Mouse (Mus musculus): ENCODE data around the gene Setd7. TPM values are rescaled to one million over a fixed set of nuclear protein-coding genes. Genes with fewer than 3 reads are reported as not detected.
"Not testable (repeated sequence)": the region's sequence is repeated elsewhere in the genome, so short reads cannot be mapped to it uniquely, and the experiment has no call there.

Setd7 gene
- polyA plus RNA-seq, 1 experiment from 2014 or later: 3.0 TPM

GRCm38 (mm10) chr3:51583574-51584391 lies 23.1 kb upstream of the Setd7 start:
- H3K27me3 ChIP-seq: 0 out of 2 replicates have a peak, but pooled peaks cover 5% of the 10 kb centered on the region
- peak; percentile 55; the same call in 1 of the 2 replicates for ATAC-seq (replicated peaks; ENCODE audit: low FRiP score)
- H3K9ac ChIP-seq: no peak overlapping the region

DNA sequence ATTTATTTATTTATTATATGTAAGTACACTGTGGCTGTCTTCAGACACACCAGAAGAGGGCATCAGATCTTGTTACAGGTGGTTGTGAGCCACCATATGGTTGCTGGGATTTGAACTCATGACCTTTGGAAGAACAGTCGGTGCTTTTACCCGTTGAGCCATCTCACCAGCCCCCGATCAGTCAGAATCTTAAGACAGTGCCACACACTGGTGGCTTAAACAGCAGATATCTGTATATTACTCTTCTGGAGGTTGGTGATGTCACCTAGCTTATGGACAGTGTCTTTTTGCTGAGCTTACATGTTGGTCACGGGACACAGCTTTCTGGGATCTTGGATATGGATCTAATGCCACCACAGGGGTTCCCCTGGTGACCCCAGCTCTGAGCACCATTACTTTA lies 18.6 kb upstream of the Setd7 start:
- H3K4me1 ChIP-seq: peaks cover 11% of the 10 kb centered on the region
- not testable (repeated sequence) for H3K4me3 ChIP-seq (replicated peaks); H3K9ac ChIP-seq; H3K36me3 ChIP-seq; ATAC-seq (replicated peaks; ENCODE audit: low FRiP score); H3K4me2 ChIP-seq; H3K27ac ChIP-seq; H3K9me3 ChIP-seq (replicated peaks); H3K27me3 ChIP-seq
- WGBS: 74% methylated on average over 4 of the region's 4 CpGs

More at GRCm38 (mm10) chr3:51583574-51584391, 23.1 kb upstream of the Setd7 start:
- Histone ChIP-seq H3K4me2 (0 out of 2 replicates have a peak overlapping the region, but pooled peaks have one; percentile 3), H3K9me3 (replicated peaks) (no peaks in the 10 kb centered on the region), H3K4me3 (replicated peaks) (no peak overlapping the region), H3K27ac (no peak overlapping the region), H3K36me3 (no peaks in the 10 kb centered on the region), H3K4me1 (peaks cover 18% of the 10 kb centered on the region; the same call in 1 of the 2 replicates)
- 22% methylated on average over 18 of the region's 18 CpGs for WGBS

- Histone ChIP-seq H3K9ac (no peak overlapping the region), H3K4me3 (replicated peaks) (no peak overlapping the region), H3K9me3 (replicated peaks) (no peaks in the 10 kb centered on the region), H3K4me1 (peaks cover 6% of the 10 kb centered on the region), H3K36me3 (no peaks in the 10 kb centered on the region), H3K4me2 (no peak overlapping the region), H3K27me3 (no peaks in the 10 kb centered on the region), H3K27ac (peak overlapping the region; percentile 79)
- ATAC-seq (replicated peaks; ENCODE audit: low FRiP score): peak; percentile 52
- 65% methylated on average over 12 of the region's 12 CpGs for WGBS
Observed at GRCm38 (mm10) chr3:51577816-51578749, 17.4 kb upstream of the Setd7 start.

DNA sequence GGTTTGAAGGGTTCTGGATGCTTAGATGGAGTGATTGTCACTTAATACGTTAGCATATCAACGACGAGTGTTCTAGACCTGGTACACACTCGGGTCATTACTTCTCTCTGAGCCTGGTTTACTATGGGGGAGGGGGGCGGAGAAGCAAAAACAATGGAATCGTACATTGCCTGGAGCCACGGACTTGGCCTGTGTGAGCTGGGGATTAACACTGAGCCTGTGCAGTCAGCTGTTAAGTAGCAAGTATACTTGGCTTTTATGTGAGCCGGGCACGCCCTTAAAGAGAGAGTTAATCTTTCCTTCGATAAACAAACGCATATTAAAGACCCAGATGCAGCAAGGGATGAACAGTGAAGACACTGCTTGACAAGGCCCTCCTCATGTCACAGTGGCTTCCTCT lies 16.7 kb upstream of the Setd7 start:
- peaks cover 6% of the 10 kb centered on the region for H3K4me1 ChIP-seq
- ATAC-seq (replicated peaks; ENCODE audit: low FRiP score): 0 out of 2 replicates have a peak, but pooled peaks have one; percentile 41
- H3K9me3 ChIP-seq (replicated peaks): no peaks in the 10 kb centered on the region
- no peaks in the 10 kb centered on the region for H3K36me3 ChIP-seq
- 44% methylated on average over 11 of the region's 11 CpGs for WGBS
- H3K27ac ChIP-seq: peak overlapping the region; percentile 79
- H3K27me3 ChIP-seq: no peaks in the 10 kb centered on the region
- H3K4me3 ChIP-seq (replicated peaks): no peak overlapping the region
- no peak overlapping the region for H3K4me2 ChIP-seq
- H3K9ac ChIP-seq: no peak overlapping the region

GRCm38 (mm10) chr3:51573915-51574314 lies 13.2 kb upstream of the Setd7 start:
- Histone ChIP-seq H3K27me3 (no peaks in the 10 kb centered on the region), H3K4me1 (peaks cover 6% of the 10 kb centered on the region), H3K9me3 (replicated peaks) (no peaks in the 10 kb centered on the region), H3K4me2 (no peak overlapping the region), H3K9ac (no peak overlapping the region), H3K4me3 (replicated peaks) (no peak overlapping the region), H3K36me3 (no peaks in the 10 kb centered on the region), H3K27ac (no peak overlapping the region)
- 79% methylated on average over 9 of the region's 9 CpGs for WGBS
- no peak for ATAC-seq (replicated peaks; ENCODE audit: low FRiP score)

DNA sequence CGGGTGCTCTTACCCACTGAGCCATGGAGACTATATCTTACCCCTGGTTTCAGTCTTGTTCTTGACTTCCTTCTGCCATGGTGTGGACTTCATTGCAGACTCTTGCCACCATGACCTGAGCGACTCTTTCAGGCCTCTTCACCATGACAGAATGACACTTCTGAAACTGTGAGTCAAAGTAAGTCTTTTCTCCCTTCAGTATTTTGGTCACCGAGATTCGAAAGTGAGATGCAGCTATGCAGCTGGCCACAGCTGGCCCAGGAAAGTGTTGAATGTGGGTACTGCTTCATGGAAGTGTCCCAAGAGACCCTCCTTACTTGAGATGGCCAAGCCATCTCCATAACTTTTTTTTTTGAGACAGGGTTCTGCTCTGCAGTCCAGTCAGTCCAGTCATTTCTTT lies 9.5 kb upstream of the Setd7 start:
- H3K4me3 ChIP-seq (replicated peaks): no peak overlapping the region

GRCm38 (mm10) chr3:51561993-51562385 lies 1.3 kb upstream of the Setd7 start:
- no peak overlapping the region for H3K27ac ChIP-seq
- H3K4me3 ChIP-seq (replicated peaks): peak overlapping the region; percentile 82
- WGBS: 51% methylated on average over 6 of the region's 6 CpGs
- H3K36me3 ChIP-seq: no peaks in the 10 kb centered on the region
- ATAC-seq (replicated peaks; ENCODE audit: low FRiP score): no peak
- H3K9ac ChIP-seq: no peak overlapping the region
- peak overlapping the region; percentile 95 for H3K4me2 ChIP-seq
- H3K27me3 ChIP-seq: no peaks in the 10 kb centered on the region
- H3K9me3 ChIP-seq (replicated peaks): no peaks in the 10 kb centered on the region
- H3K4me1 ChIP-seq: peaks cover 37% of the 10 kb centered on the region

More for the DNA sequence above, 9.5 kb upstream of the Setd7 start:
- no peak for ATAC-seq (replicated peaks; ENCODE audit: low FRiP score)
- Histone ChIP-seq H3K9ac (no peak overlapping the region), H3K4me1 (peaks cover 7% of the 10 kb centered on the region), H3K4me2 (no peak overlapping the region), H3K27ac (no peak overlapping the region), H3K27me3 (no peaks in the 10 kb centered on the region), H3K9me3 (replicated peaks) (no peaks in the 10 kb centered on the region), H3K36me3 (no peaks in the 10 kb centered on the region)
- WGBS: 94% methylated on average over 4 of the region's 4 CpGs

DNA sequence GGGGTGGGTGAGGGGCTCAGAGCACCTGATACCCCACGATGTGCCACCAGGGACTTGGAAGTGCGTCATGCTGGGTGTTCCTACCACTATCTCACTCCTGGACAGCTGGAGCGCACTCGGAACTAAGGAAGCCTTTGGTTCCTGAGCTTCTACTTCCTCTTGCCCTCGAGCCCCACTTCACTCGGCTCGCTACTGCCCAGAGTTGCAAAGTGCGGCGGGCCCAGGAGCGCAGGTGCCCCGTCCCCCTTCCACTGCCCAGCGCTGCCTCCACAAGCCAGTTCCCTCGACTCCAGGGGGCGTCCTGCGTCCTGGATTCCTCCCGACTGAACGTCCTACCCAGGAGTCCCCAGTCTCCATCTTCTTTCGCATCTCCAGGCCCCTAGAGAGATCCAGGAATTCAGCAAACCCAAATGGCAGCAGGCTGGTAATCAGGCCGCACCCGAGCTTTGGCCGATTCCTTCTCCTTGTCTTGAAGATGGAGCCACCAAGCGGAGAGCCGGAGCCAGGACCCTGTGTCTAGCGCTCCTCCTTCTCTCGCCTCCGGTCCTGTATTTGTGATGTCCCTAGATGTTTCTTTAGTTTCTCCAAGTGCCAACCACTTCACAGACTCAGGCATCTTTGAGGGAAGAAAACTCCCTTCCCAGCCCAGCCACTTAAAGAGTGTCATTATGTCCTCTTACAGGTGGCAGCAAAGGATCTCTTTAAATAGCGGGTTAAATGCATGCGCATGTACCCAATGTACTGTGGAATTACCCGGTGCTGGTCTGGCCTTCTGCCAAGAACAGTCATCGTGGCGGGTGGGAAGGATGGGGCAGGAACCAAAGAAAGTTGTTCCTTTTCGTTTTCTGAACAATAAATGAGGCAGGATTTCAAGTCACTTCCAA lies 672 bp upstream of the Setd7 start:
- Histone ChIP-seq H3K9me3 (replicated peaks) (no peaks in the 10 kb centered on the region), H3K27ac (peak overlapping the region; percentile 95), H3K36me3 (no peaks in the 10 kb centered on the region), H3K27me3 (no peaks in the 10 kb centered on the region), H3K4me2 (peak overlapping the region; percentile 95), H3K9ac (peak overlapping the region; percentile 90), H3K4me1 (peaks cover 32% of the 10 kb centered on the region), H3K4me3 (replicated peaks) (peak overlapping the region; percentile 82)
- ATAC-seq (replicated peaks; ENCODE audit: low FRiP score): peak; percentile 49
- 2% methylated on average over 32 of the region's 32 CpGs for WGBS

- no peaks in the 10 kb centered on the region for H3K9me3 ChIP-seq (replicated peaks)
- peaks cover 30% of the 10 kb centered on the region for H3K4me1 ChIP-seq
- peak; percentile 65 for ATAC-seq (replicated peaks; ENCODE audit: low FRiP score)
- peak overlapping the region; percentile 90 for H3K9ac ChIP-seq
- peak overlapping the region; percentile 82 for H3K4me3 ChIP-seq (replicated peaks)
- WGBS: under 1% methylated on average over 68 of the region's 80 CpGs
- no peaks in the 10 kb centered on the region for H3K36me3 ChIP-seq
- H3K4me2 ChIP-seq: peak overlapping the region; percentile 95
- H3K27ac ChIP-seq: peak overlapping the region; percentile 95
- H3K27me3 ChIP-seq: no peaks in the 10 kb centered on the region
Observed at GRCm38 (mm10) chr3:51559594-51560450, 857 bp downstream of the Setd7 start.

DNA sequence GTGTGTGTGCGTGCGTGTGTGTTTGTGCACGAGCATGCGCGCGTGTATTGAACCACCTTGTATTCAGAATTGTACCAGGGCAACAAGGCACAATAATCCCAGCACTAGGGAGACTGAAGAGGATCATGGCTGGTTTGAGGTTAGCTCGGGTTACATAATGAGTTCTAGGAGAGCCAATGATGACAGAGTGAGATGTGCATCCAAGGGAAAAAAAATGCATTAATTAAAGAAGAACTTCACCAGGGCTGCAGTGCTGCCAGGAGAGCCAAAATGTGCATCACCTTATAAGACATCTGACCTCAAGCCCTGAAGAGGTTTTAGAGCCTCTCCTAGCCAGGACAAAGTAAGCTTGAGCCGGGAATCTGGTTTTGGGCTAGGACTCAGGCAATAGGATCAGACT lies 5.1 kb downstream of the Setd7 start:
- no peak overlapping the region for H3K9ac ChIP-seq
- H3K4me2 ChIP-seq: no peak overlapping the region
- ATAC-seq (replicated peaks; ENCODE audit: low FRiP score): no peak
- H3K36me3 ChIP-seq: no peaks in the 10 kb centered on the region
- 77% methylated on average over 8 of the region's 8 CpGs for whole genome bisulfite sequencing
- no peak overlapping the region for H3K27ac ChIP-seq
- H3K27me3 ChIP-seq: no peaks in the 10 kb centered on the region
- no peak overlapping the region for H3K4me3 ChIP-seq (replicated peaks)
- peaks cover 44% of the 10 kb centered on the region for H3K4me1 ChIP-seq
- H3K9me3 ChIP-seq (replicated peaks): no peaks in the 10 kb centered on the region

All from kidney, embryonic 15.5 days (tissue).